Mouse (Mus musculus): ENCODE data around the gene Lrpprc. TPM values are rescaled to one million over a fixed set of nuclear protein-coding genes. Genes with fewer than 3 reads are reported as not detected.

The Lrpprc gene
- polyA plus RNA-seq, 1 experiment from 2014 or later, result 58.4 TPM

- no peaks in the 10 kb centered on the region for H3K27me3 ChIP-seq (ENCODE audit: control insufficient read depth, insufficient read depth, low read length)
- H3K4me3 ChIP-seq (ENCODE audit: low read depth, low read length), result no peak overlapping the region
- no peak overlapping the region for H3K9ac ChIP-seq (ENCODE audit: low read length)
- ATAC-seq (ENCODE audit: insufficient read depth, low FRiP score, low TSS enrichment) (no peak), DNase-seq (ENCODE audit: low spot score) (no peak)
- no peaks in the 10 kb centered on the region for H3K9me3 ChIP-seq (ENCODE audit: control insufficient read depth, low read length)
- no peaks in the 10 kb centered on the region for H3K4me1 ChIP-seq (ENCODE audit: control insufficient read depth, insufficient read depth, low read length)
- H3K27ac ChIP-seq (ENCODE audit: low read depth, low read length), result no peak overlapping the region
- H3K36me3 ChIP-seq (ENCODE audit: control insufficient read depth, insufficient read depth, low read length), result no peaks in the 10 kb centered on the region
- H3K4me2 ChIP-seq (ENCODE audit: low read depth), result no peak overlapping the region
- 69% methylated on average over 2 of the region's 2 CpGs for WGBS
These were observed 96.8 kb downstream of the Lrpprc start for GRCm38 (mm10) chr17:84693741-84694140.

GRCm38 (mm10) chr17:84690111-84690510 lies 100.5 kb downstream of the Lrpprc start:
- no peak overlapping the region for H3K9ac ChIP-seq (ENCODE audit: low read length)
- DNase-seq (ENCODE audit: low spot score) (no peak), ATAC-seq (ENCODE audit: insufficient read depth, low FRiP score, low TSS enrichment) (no peak)
- H3K36me3 ChIP-seq (ENCODE audit: control insufficient read depth, insufficient read depth, low read length), result no peaks in the 10 kb centered on the region
- no peaks in the 10 kb centered on the region for H3K9me3 ChIP-seq (ENCODE audit: control insufficient read depth, low read length)
- no peak overlapping the region for H3K4me3 ChIP-seq (ENCODE audit: low read depth, low read length)
- H3K27me3 ChIP-seq (ENCODE audit: control insufficient read depth, insufficient read depth, low read length), result no peaks in the 10 kb centered on the region
- no peaks in the 10 kb centered on the region for H3K4me1 ChIP-seq (ENCODE audit: control insufficient read depth, insufficient read depth, low read length)
- H3K4me2 ChIP-seq (ENCODE audit: low read depth), result no peak overlapping the region
- 83% methylated on average over 5 of the region's 5 CpGs for WGBS
- H3K27ac ChIP-seq (ENCODE audit: low read depth, low read length), result no peak overlapping the region

GRCm38 (mm10) chr17:84689316-84689715 lies 101.3 kb downstream of the Lrpprc start:
- DNase-seq (ENCODE audit: low spot score) (no peak), ATAC-seq (ENCODE audit: insufficient read depth, low FRiP score, low TSS enrichment) (no peak)
- H3K36me3 ChIP-seq (ENCODE audit: control insufficient read depth, insufficient read depth, low read length), result no peaks in the 10 kb centered on the region
- no peaks in the 10 kb centered on the region for H3K4me1 ChIP-seq (ENCODE audit: control insufficient read depth, insufficient read depth, low read length)
- no peaks in the 10 kb centered on the region for H3K9me3 ChIP-seq (ENCODE audit: control insufficient read depth, low read length)
- H3K9ac ChIP-seq (ENCODE audit: low read length), result no peak overlapping the region
- no peak overlapping the region for H3K4me2 ChIP-seq (ENCODE audit: low read depth)
- H3K27me3 ChIP-seq (ENCODE audit: control insufficient read depth, insufficient read depth, low read length), result no peaks in the 10 kb centered on the region
- no peak overlapping the region for H3K4me3 ChIP-seq (ENCODE audit: low read depth, low read length)
- WGBS, result 88% methylated on average over 5 of the region's 5 CpGs
- H3K27ac ChIP-seq (ENCODE audit: low read depth, low read length), result no peak overlapping the region

GRCm38 (mm10) chr17:84688834-84689233 lies 101.8 kb downstream of the Lrpprc start:
- Histone ChIP-seq H3K4me3 (ENCODE audit: low read depth, low read length) (no peak overlapping the region), H3K4me1 (ENCODE audit: control insufficient read depth, insufficient read depth, low read length) (no peaks in the 10 kb centered on the region), H3K36me3 (ENCODE audit: control insufficient read depth, insufficient read depth, low read length) (no peaks in the 10 kb centered on the region), H3K9ac (ENCODE audit: low read length) (no peak overlapping the region), H3K27ac (ENCODE audit: low read depth, low read length) (no peak overlapping the region), H3K9me3 (ENCODE audit: control insufficient read depth, low read length) (no peaks in the 10 kb centered on the region), H3K27me3 (ENCODE audit: control insufficient read depth, insufficient read depth, low read length) (no peaks in the 10 kb centered on the region), H3K4me2 (ENCODE audit: low read depth) (no peak overlapping the region)
- ATAC-seq (ENCODE audit: insufficient read depth, low FRiP score, low TSS enrichment) (no peak), DNase-seq (ENCODE audit: low spot score) (no peak)
- 91% methylated on average over 11 of the region's 11 CpGs for WGBS

- Histone ChIP-seq H3K27ac (ENCODE audit: low read depth, low read length) (no peak overlapping the region), H3K36me3 (ENCODE audit: control insufficient read depth, insufficient read depth, low read length) (no peaks in the 10 kb centered on the region), H3K9ac (ENCODE audit: low read length) (no peak overlapping the region), H3K4me3 (ENCODE audit: low read depth, low read length) (no peak overlapping the region), H3K9me3 (ENCODE audit: control insufficient read depth, low read length) (no peaks in the 10 kb centered on the region), H3K4me2 (ENCODE audit: low read depth) (no peak overlapping the region), H3K4me1 (ENCODE audit: control insufficient read depth, insufficient read depth, low read length) (no peaks in the 10 kb centered on the region), H3K27me3 (ENCODE audit: control insufficient read depth, insufficient read depth, low read length) (no peaks in the 10 kb centered on the region)
- WGBS, result 87% methylated on average over 5 of the region's 5 CpGs
- DNase-seq (ENCODE audit: low spot score), result no peak
- ATAC-seq (ENCODE audit: insufficient read depth, low FRiP score, low TSS enrichment), result no peak
These were observed 102.6 kb downstream of the Lrpprc start for GRCm38 (mm10) chr17:84687994-84688393.

- H3K9me3 ChIP-seq (ENCODE audit: control insufficient read depth, low read length), result no peaks in the 10 kb centered on the region
- no peaks in the 10 kb centered on the region for H3K4me1 ChIP-seq (ENCODE audit: control insufficient read depth, insufficient read depth, low read length)
- WGBS, result 84% methylated on average over 4 of the region's 4 CpGs
- H3K27me3 ChIP-seq (ENCODE audit: control insufficient read depth, insufficient read depth, low read length), result no peaks in the 10 kb centered on the region
- no peak overlapping the region for H3K9ac ChIP-seq (ENCODE audit: low read length)
- H3K4me3 ChIP-seq (ENCODE audit: low read depth, low read length), result no peak overlapping the region
- no peak for DNase-seq (ENCODE audit: low spot score)
- no peak overlapping the region for H3K27ac ChIP-seq (ENCODE audit: low read depth, low read length)
- H3K36me3 ChIP-seq (ENCODE audit: control insufficient read depth, insufficient read depth, low read length), result no peaks in the 10 kb centered on the region
- H3K4me2 ChIP-seq (ENCODE audit: low read depth), result no peak overlapping the region
- ATAC-seq (ENCODE audit: insufficient read depth, low FRiP score, low TSS enrichment), result no peak
These were observed 105.3 kb downstream of the Lrpprc start for GRCm38 (mm10) chr17:84685286-84685685.

GRCm38 (mm10) chr17:84684284-84684683 lies 106.3 kb downstream of the Lrpprc start:
- Histone ChIP-seq H3K27ac (ENCODE audit: low read depth, low read length) (no peak overlapping the region), H3K4me3 (ENCODE audit: low read depth, low read length) (no peak overlapping the region), H3K27me3 (ENCODE audit: control insufficient read depth, insufficient read depth, low read length) (no peaks in the 10 kb centered on the region), H3K36me3 (ENCODE audit: control insufficient read depth, insufficient read depth, low read length) (no peaks in the 10 kb centered on the region), H3K9me3 (ENCODE audit: control insufficient read depth, low read length) (no peaks in the 10 kb centered on the region), H3K4me2 (ENCODE audit: low read depth) (no peak overlapping the region), H3K4me1 (ENCODE audit: control insufficient read depth, insufficient read depth, low read length) (no peaks in the 10 kb centered on the region), H3K9ac (ENCODE audit: low read length) (no peak overlapping the region)
- DNase-seq (ENCODE audit: low spot score) (no peak), ATAC-seq (ENCODE audit: insufficient read depth, low FRiP score, low TSS enrichment) (no peak)
- WGBS, result 46% methylated on average over 6 of the region's 6 CpGs

GRCm38 (mm10) chr17:84682734-84683717 lies 107.6 kb downstream of the Lrpprc start, which contains the start of gene Abcg5:
TSS of gene Abcg5 (minus strand) at chr17:84683011.
- H3K4me2 ChIP-seq (ENCODE audit: low read depth), result no peak within 1 kb of the TSS
- ATAC-seq (ENCODE audit: insufficient read depth, low FRiP score, low TSS enrichment) (no peak), DNase-seq (ENCODE audit: low spot score) (no peak)
- H3K9me3 ChIP-seq (ENCODE audit: control insufficient read depth, low read length), result no peaks in the 10 kb centered on the region
- H3K27ac ChIP-seq (ENCODE audit: low read depth, low read length), result no peak within 1 kb of the TSS
- no peaks in the 10 kb centered on the region for H3K4me1 ChIP-seq (ENCODE audit: control insufficient read depth, insufficient read depth, low read length)
- WGBS, result 82% methylated on average over 18 of the region's 18 CpGs
- H3K36me3 ChIP-seq (ENCODE audit: control insufficient read depth, insufficient read depth, low read length), result no peaks in the 10 kb centered on the region
- no peak within 1 kb of the TSS for H3K9ac ChIP-seq (ENCODE audit: low read length)
- no peak within 1 kb of the TSS for H3K4me3 ChIP-seq (ENCODE audit: low read depth, low read length)
- H3K27me3 ChIP-seq (ENCODE audit: control insufficient read depth, insufficient read depth, low read length), result no peaks in the 10 kb centered on the region

- Histone ChIP-seq H3K36me3 (ENCODE audit: control insufficient read depth, insufficient read depth, low read length) (no peaks in the 10 kb centered on the region), H3K9me3 (ENCODE audit: control insufficient read depth, low read length) (no peaks in the 10 kb centered on the region), H3K4me1 (ENCODE audit: control insufficient read depth, insufficient read depth, low read length) (no peaks in the 10 kb centered on the region), H3K27ac (ENCODE audit: low read depth, low read length) (no peak overlapping the region), H3K4me3 (ENCODE audit: low read depth, low read length) (no peak overlapping the region), H3K9ac (ENCODE audit: low read length) (no peak overlapping the region), H3K4me2 (ENCODE audit: low read depth) (no peak overlapping the region), H3K27me3 (ENCODE audit: control insufficient read depth, insufficient read depth, low read length) (no peaks in the 10 kb centered on the region)
- DNase-seq (ENCODE audit: low spot score) (no peak), ATAC-seq (ENCODE audit: insufficient read depth, low FRiP score, low TSS enrichment) (no peak)
- 84% methylated on average over 3 of the region's 3 CpGs for WGBS
These were observed 108.9 kb downstream of the Lrpprc start for GRCm38 (mm10) chr17:84681670-84682069.
